Mouse (Mus musculus): ENCODE measurements at regions not wholly inside any gene's neighbourhood (a gene's known extent, or its start where the extent isn't known, plus 50 kb on each side); places are given as distances from the start of the nearest gene placed in this dataset.

- WGBS = 83% methylated on average over 3 of the region's 3 CpGs
- Histone ChIP-seq H3K27ac (no peak overlapping the region), H3K9ac (replicated peaks) (no peak overlapping the region), H3K4me3 (replicated peaks) (no peak overlapping the region), H3K9me3 (no peaks in the 10 kb centered on the region), H3K27me3 (no peaks in the 10 kb centered on the region), H3K4me2 (no peak overlapping the region), H3K4me1 (replicated peaks) (no peaks in the 10 kb centered on the region), H3K36me3 (no peaks in the 10 kb centered on the region)
- no peak for ATAC-seq (ENCODE audit: insufficient number of reproducible peaks, insufficient read depth, low FRiP score, low TSS enrichment, low read depth)
These were observed 174.5 kb upstream of the Dcn start for GRCm38 (mm10) chr10:97304791-97305355.

GRCm38 (mm10) chr10:97309580-97309979, 169.8 kb upstream of the Dcn start:
- Histone ChIP-seq H3K4me2 (no peak overlapping the region), H3K27me3 (no peaks in the 10 kb centered on the region)

GRCm38 (mm10) chr10:97312509-97312908, 166.9 kb upstream of the Dcn start:
- no peak overlapping the region for H3K9ac ChIP-seq (replicated peaks)
- H3K4me1 ChIP-seq (replicated peaks) = peaks cover 9% of the 10 kb centered on the region; the same call in 1 of the 2 replicates
- H3K36me3 ChIP-seq = no peaks in the 10 kb centered on the region
- no peaks in the 10 kb centered on the region for H3K27me3 ChIP-seq
- peak; percentile 6; the same call in 1 of the 2 replicates for ATAC-seq (ENCODE audit: insufficient number of reproducible peaks, insufficient read depth, low FRiP score, low TSS enrichment, low read depth)
- 40% methylated on average over 12 of the region's 12 CpGs for WGBS
- H3K9me3 ChIP-seq = no peaks in the 10 kb centered on the region
- H3K27ac ChIP-seq = 0 out of 2 replicates have a peak overlapping the region, but pooled peaks have one; percentile 18
- H3K4me3 ChIP-seq (replicated peaks) = peak overlapping the region; percentile 41
- H3K4me2 ChIP-seq = peak overlapping the region; percentile 58

More at GRCm38 (mm10) chr10:97309580-97309979, 169.8 kb upstream of the Dcn start:
- H3K36me3 ChIP-seq = no peaks in the 10 kb centered on the region
- no peak for ATAC-seq (ENCODE audit: insufficient number of reproducible peaks, insufficient read depth, low FRiP score, low TSS enrichment, low read depth)
- WGBS = 95% methylated on average over 5 of the region's 5 CpGs
- peaks cover 4% of the 10 kb centered on the region; the same call in 1 of the 2 replicates for H3K4me1 ChIP-seq (replicated peaks)
- no peak overlapping the region for H3K9ac ChIP-seq (replicated peaks)
- no peak overlapping the region for H3K4me3 ChIP-seq (replicated peaks)
- no peak overlapping the region for H3K27ac ChIP-seq
- no peaks in the 10 kb centered on the region for H3K9me3 ChIP-seq

GRCm38 (mm10) chr10:97312978-97313377, 166.4 kb upstream of the Dcn start:
- no peaks in the 10 kb centered on the region for H3K36me3 ChIP-seq
- H3K4me2 ChIP-seq = peak overlapping the region; percentile 58
- H3K4me3 ChIP-seq (replicated peaks) = peak overlapping the region; percentile 41
- H3K4me1 ChIP-seq (replicated peaks) = peaks cover 9% of the 10 kb centered on the region; the same call in 1 of the 2 replicates
- peak; percentile 84 for ATAC-seq (ENCODE audit: insufficient number of reproducible peaks, insufficient read depth, low FRiP score, low TSS enrichment, low read depth)
- no peaks in the 10 kb centered on the region for H3K9me3 ChIP-seq
- H3K27ac ChIP-seq = peak overlapping the region; percentile 96
- WGBS = 0% methylated on average over 17 of the region's 17 CpGs
- H3K27me3 ChIP-seq = no peaks in the 10 kb centered on the region
- peak overlapping the region; percentile 58 for H3K9ac ChIP-seq (replicated peaks)

GRCm38 (mm10) chr10:97313407-97313901, 166.0 kb upstream of the Dcn start:
- Histone ChIP-seq H3K27ac (peak overlapping the region; percentile 96), H3K27me3 (no peaks in the 10 kb centered on the region), H3K9ac (replicated peaks) (peak overlapping the region; percentile 58), H3K36me3 (no peaks in the 10 kb centered on the region), H3K4me2 (peak overlapping the region; percentile 58), H3K9me3 (no peaks in the 10 kb centered on the region), H3K4me1 (replicated peaks) (peaks cover 9% of the 10 kb centered on the region; the same call in 1 of the 2 replicates), H3K4me3 (replicated peaks) (peak overlapping the region; percentile 41)
- ATAC-seq (ENCODE audit: insufficient number of reproducible peaks, insufficient read depth, low FRiP score, low TSS enrichment, low read depth) = peak; percentile 91
- 0% methylated on average over 13 of the region's 13 CpGs for WGBS

- H3K4me1 ChIP-seq (replicated peaks) = peaks cover 15% of the 10 kb centered on the region
- H3K27me3 ChIP-seq = no peaks in the 10 kb centered on the region
- no peak for ATAC-seq (ENCODE audit: insufficient number of reproducible peaks, insufficient read depth, low FRiP score, low TSS enrichment, low read depth)
- peak overlapping the region; percentile 57 for H3K27ac ChIP-seq
- no peak overlapping the region for H3K9ac ChIP-seq (replicated peaks)
- H3K4me3 ChIP-seq (replicated peaks) = no peak overlapping the region
- H3K4me2 ChIP-seq = no peak overlapping the region
- H3K9me3 ChIP-seq = no peaks in the 10 kb centered on the region
- WGBS = 77% methylated on average over 2 of the region's 2 CpGs
- H3K36me3 ChIP-seq = no peaks in the 10 kb centered on the region
These were observed 146.8 kb upstream of the Dcn start for GRCm38 (mm10) chr10:97332639-97333038.

- H3K4me2 ChIP-seq = no peak overlapping the region
- no peaks in the 10 kb centered on the region for H3K27me3 ChIP-seq
- no peak overlapping the region for H3K27ac ChIP-seq
- ATAC-seq (ENCODE audit: insufficient number of reproducible peaks, insufficient read depth, low FRiP score, low TSS enrichment, low read depth) = no peak
- no peaks in the 10 kb centered on the region for H3K36me3 ChIP-seq
- H3K9me3 ChIP-seq = no peaks in the 10 kb centered on the region
- H3K4me3 ChIP-seq (replicated peaks) = no peak overlapping the region
- peaks cover 20% of the 10 kb centered on the region for H3K4me1 ChIP-seq (replicated peaks)
- no peak overlapping the region for H3K9ac ChIP-seq (replicated peaks)
These were observed 145.4 kb upstream of the Dcn start for GRCm38 (mm10) chr10:97334044-97334443.

- Histone ChIP-seq H3K9me3 (no peaks in the 10 kb centered on the region), H3K36me3 (no peaks in the 10 kb centered on the region), H3K4me3 (replicated peaks) (no peak overlapping the region), H3K27me3 (no peaks in the 10 kb centered on the region), H3K4me1 (replicated peaks) (peaks cover 20% of the 10 kb centered on the region), H3K9ac (replicated peaks) (no peak overlapping the region), H3K4me2 (no peak overlapping the region), H3K27ac (no peak overlapping the region)
- no peak for ATAC-seq (ENCODE audit: insufficient number of reproducible peaks, insufficient read depth, low FRiP score, low TSS enrichment, low read depth)
- WGBS = 76% methylated on average over 9 of the region's 9 CpGs
These were observed 144.7 kb upstream of the Dcn start for GRCm38 (mm10) chr10:97334606-97335150.

- 0 out of 2 replicates have a peak, but pooled peaks have one; percentile 42 for ATAC-seq (ENCODE audit: insufficient number of reproducible peaks, insufficient read depth, low FRiP score, low TSS enrichment, low read depth)
- Histone ChIP-seq H3K27me3 (no peaks in the 10 kb centered on the region), H3K9ac (replicated peaks) (no peak overlapping the region), H3K36me3 (no peaks in the 10 kb centered on the region), H3K9me3 (no peaks in the 10 kb centered on the region), H3K27ac (no peak overlapping the region), H3K4me3 (replicated peaks) (no peak overlapping the region), H3K4me2 (no peak overlapping the region), H3K4me1 (replicated peaks) (peaks cover 8% of the 10 kb centered on the region; the same call in 1 of the 2 replicates)
- 64% methylated on average over 6 of the region's 6 CpGs for WGBS
These were observed 141.2 kb upstream of the Dcn start for GRCm38 (mm10) chr10:97338033-97338692.

GRCm38 (mm10) chr10:97339866-97340706, 139.3 kb upstream of the Dcn start:
- peaks cover 5% of the 10 kb centered on the region; the same call in 1 of the 2 replicates for H3K4me1 ChIP-seq (replicated peaks)
- no peak overlapping the region for H3K27ac ChIP-seq
- H3K27me3 ChIP-seq = no peaks in the 10 kb centered on the region
- no peaks in the 10 kb centered on the region for H3K9me3 ChIP-seq
- ATAC-seq (ENCODE audit: insufficient number of reproducible peaks, insufficient read depth, low FRiP score, low TSS enrichment, low read depth) = no peak
- H3K9ac ChIP-seq (replicated peaks) = no peak overlapping the region
- H3K4me2 ChIP-seq = no peak overlapping the region
- 42% methylated on average over 11 of the region's 11 CpGs for WGBS
- H3K36me3 ChIP-seq = no peaks in the 10 kb centered on the region
- H3K4me3 ChIP-seq (replicated peaks) = no peak overlapping the region

- Histone ChIP-seq H3K27ac (no peak overlapping the region), H3K27me3 (no peaks in the 10 kb centered on the region), H3K36me3 (no peaks in the 10 kb centered on the region), H3K4me2 (no peak overlapping the region), H3K9ac (replicated peaks) (no peak overlapping the region), H3K4me3 (replicated peaks) (no peak overlapping the region), H3K9me3 (no peaks in the 10 kb centered on the region), H3K4me1 (replicated peaks) (no peaks in the 10 kb centered on the region)
- WGBS = 34% methylated on average over 6 of the region's 6 CpGs
- ATAC-seq (ENCODE audit: insufficient number of reproducible peaks, insufficient read depth, low FRiP score, low TSS enrichment, low read depth) = no peak
These were observed 134.1 kb upstream of the Dcn start for GRCm38 (mm10) chr10:97345347-97345746.

Data from limb, embryonic 12.5 days (tissue).